Mouse (Mus musculus) cerebellum, adult 2 months (tissue): ENCODE results near the gene Map4k5. TPM values are rescaled to one million over a fixed set of nuclear protein-coding genes. Genes with fewer than 3 reads are reported as not detected.
A peak's percentile ranks its signal among the peaks of the same experiment; 100 is the strongest.

Experiments used
- DNase-seq, 2 experiments: peaks; one replicate each; pipeline ENCODE4 v3.0.0; 2021
- H3K27ac ChIP-seq: fragments of 200-500 bp; 2 replicates; pipeline ENCODE4 v1.5.1; 2012; ENCODE audit warnings: low read length, control low read depth, inconsistent platforms; ENCODE audit not compliant: insufficient read depth
- H3K27me3 ChIP-seq: fragments of 200-500 bp; 2 replicates; pipeline ENCODE4 v1.6.1; 2012; ENCODE audit warnings: inconsistent platforms, mild to moderate bottlenecking, low read length, moderate library complexity; ENCODE audit not compliant: control insufficient read depth, insufficient read depth
- H3K4me1 ChIP-seq: fragments of 200-500 bp; 2 replicates; pipeline ENCODE4 v1.6.1; 2011; ENCODE audit warnings: low read length; ENCODE audit not compliant: control insufficient read depth, insufficient read depth
- H3K4me3 ChIP-seq: fragments of 200-500 bp; replicated peaks from 2 replicates; pipeline ENCODE3; 2011; ENCODE audit warnings: mild to moderate bottlenecking, low read depth, low read length, control low read depth; ENCODE audit not compliant: insufficient read depth
- CTCF ChIP-seq: fragments of 200-500 bp; IDR thresholded peaks from 2 replicates; pipeline ENCODE4 v1.5.1; 2011; ENCODE audit warnings: low read depth, mild to moderate bottlenecking, control low read depth, low read length, moderate library complexity, borderline replicate concordance; ENCODE audit not compliant: insufficient read depth
- POLR2A ChIP-seq: fragments of 200-500 bp; IDR thresholded peaks from 2 replicates; pipeline ENCODE4 v1.6.1; 2011; ENCODE audit warnings: low read length, control low read depth, borderline replicate concordance; ENCODE audit not compliant: insufficient read depth
- WGBS: fragments of 180-500 bp; shearing (Covaris S2); methylation state at CpG from one replicate; pipeline ENCODE4 v1.1.7; 2018; 5-methylcytosine and 5-hydroxymethylcytosine counted together
- polyA plus RNA-seq: library from polyadenylated mRNA; depleted of rRNA; stranded (reverse); fragments of >200 nt; gene quantifications from 2 replicates; pipeline ENCODE4 v1.2.3, GENCODE M21; 2012

The Map4k5 gene
- polyA plus RNA-seq, 1 experiment: 22.7 TPM

- DNase-seq: no peak
- TF ChIP-seq CTCF: no peak
- no peak for TF ChIP-seq POLR2A
- Histone ChIP-seq H3K27ac (no peak overlapping the region), H3K4me3 (no peak overlapping the region), H3K4me1 (no peaks in the 10 kb centered on the region), H3K27me3 (no peaks in the 10 kb centered on the region)
- WGBS: 91% methylated on average over 10 of the region's 10 CpGs
Measured at GRCm38 (mm10) chr12:69804393-69805070, 88.5 kb downstream of the Map4k5 start.

DNA sequence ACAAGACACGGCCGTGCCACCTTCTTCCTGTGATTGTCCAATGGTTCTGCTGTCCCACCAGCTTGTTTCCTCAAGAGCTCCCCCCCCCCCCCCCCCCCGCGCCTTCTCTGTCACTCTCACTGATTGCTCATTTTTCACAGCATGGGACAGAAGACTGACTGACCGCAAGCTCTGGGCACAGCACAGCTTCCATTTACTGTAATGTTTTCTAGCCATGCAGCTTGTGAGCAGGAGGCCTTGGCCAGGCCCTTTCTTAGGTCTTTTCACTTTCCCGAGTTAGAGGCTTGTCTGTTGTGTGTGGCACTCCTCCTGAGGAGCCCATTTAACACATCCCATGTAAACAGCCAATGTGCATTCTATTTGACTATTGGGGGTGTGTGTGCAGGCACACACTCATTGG lies 89.8 kb downstream of the Map4k5 start:
- H3K27me3 ChIP-seq: no peaks in the 10 kb centered on the region
- H3K27ac ChIP-seq: no peak overlapping the region
- no peaks in the 10 kb centered on the region for H3K4me1 ChIP-seq
- H3K4me3 ChIP-seq: no peak overlapping the region
- no peak for DNase-seq
- TF ChIP-seq CTCF (no peak), POLR2A (no peak)
- WGBS: 72% methylated on average over 6 of the region's 6 CpGs

- no peaks in the 10 kb centered on the region for H3K27me3 ChIP-seq
- H3K4me3 ChIP-seq: no peak overlapping the region
- DNase-seq: no peak
- WGBS: 88% methylated on average over 4 of the region's 4 CpGs
- no peak overlapping the region for H3K27ac ChIP-seq
- TF ChIP-seq CTCF (no peak), POLR2A (no peak)
- no peaks in the 10 kb centered on the region for H3K4me1 ChIP-seq
Measured at GRCm38 (mm10) chr12:69800586-69800985, 92.4 kb downstream of the Map4k5 start.

DNA sequence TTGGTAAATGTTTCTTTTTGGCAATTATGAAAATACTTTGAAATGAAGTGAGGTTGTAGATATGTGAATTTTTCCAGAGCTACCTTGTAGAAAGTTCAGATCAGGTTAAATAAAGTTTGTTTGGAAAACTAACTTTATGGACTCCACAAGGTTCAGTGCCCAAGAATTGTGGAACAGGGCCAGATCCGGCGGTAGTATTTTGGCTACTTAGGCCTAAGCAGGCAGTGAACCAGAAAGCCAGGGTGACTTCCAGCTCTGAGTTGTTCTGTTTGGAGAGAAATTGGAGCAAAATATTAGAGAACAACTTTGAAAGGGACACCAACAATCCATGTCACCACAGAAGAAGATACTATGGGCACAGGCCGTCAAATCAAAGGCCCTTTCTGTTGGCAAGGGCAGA lies 96.7 kb downstream of the Map4k5 start:
- H3K27ac ChIP-seq: no peak overlapping the region
- no peak for TF ChIP-seq CTCF
- no peak for TF ChIP-seq POLR2A
- WGBS: 62% methylated on average over 3 of the region's 3 CpGs
- H3K4me3 ChIP-seq: no peak overlapping the region
- H3K4me1 ChIP-seq: no peaks in the 10 kb centered on the region
- H3K27me3 ChIP-seq: no peaks in the 10 kb centered on the region
- no peak for DNase-seq

DNA sequence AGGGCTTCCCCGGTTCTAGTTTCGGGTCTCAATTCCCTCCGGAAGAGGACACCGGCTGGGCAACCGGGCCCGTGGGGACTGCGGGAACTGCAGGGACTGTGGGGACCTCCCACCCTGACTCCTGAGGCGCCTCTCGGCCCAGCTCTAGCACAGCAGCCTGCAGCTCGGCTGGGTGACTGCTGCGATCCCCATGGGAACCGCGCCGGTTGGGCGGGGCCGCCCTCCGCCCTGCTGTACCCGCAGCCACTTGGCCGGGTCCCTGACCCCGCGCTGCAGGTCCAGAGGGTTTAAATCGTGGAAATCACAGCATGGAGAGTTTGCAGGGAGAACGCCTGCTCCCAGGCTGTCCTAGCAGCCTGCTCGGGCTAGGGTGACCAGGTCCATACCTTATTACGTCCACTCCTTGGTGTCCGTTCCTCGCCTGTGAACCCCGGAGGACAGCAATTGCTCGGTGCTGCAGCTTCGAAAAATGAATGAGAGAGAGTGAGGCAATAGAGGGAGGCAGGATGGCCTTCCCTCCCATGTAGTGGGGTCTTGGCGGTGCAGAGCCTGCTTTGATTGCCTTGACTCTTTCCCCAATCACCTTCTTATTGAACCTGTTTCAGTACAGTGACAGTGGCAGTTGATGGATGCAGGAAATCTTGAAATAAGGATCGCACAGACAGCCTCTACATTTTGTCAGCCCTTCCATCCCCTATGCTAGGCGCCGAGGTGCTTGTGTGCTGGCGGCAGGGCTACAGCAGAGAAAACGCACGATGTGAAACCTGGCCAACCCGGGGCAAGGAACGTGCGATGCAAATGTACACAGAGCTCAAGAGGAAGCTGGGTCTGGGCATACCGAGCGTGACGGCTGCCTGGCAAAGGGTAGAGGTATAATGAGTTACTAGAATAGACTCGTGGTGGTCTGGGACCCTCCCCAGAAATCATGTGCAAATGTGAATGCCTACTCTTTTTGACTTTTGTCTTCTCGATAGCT lies 102.2 kb downstream of the Map4k5 start, which contains the start of gene Cdkl1:
Gene Cdkl1 (minus strand): TSS at position 738 of the 976 bp plus-strand sequence.
- peak within 1 kb of the TSS; percentile 69 for H3K27ac ChIP-seq
- no peaks in the 10 kb centered on the region for H3K4me1 ChIP-seq
- DNase-seq: peak; percentile 74 to 81
- H3K27me3 ChIP-seq: no peaks in the 10 kb centered on the region
- under 1% methylated on average over 45 of the region's 45 CpGs for WGBS
- peak within 1 kb of the TSS; percentile 73 for H3K4me3 ChIP-seq
- TF ChIP-seq CTCF (no peak), POLR2A (peak; percentile 44; the same call in 1 of the 2 replicates)

GRCm38 (mm10) chr12:69789766-69790529 lies 103.1 kb downstream of the Map4k5 start:
- WGBS: 36% methylated on average over 27 of the region's 27 CpGs
- TF ChIP-seq POLR2A: no peak
- TF ChIP-seq CTCF: no peak
- H3K4me1 ChIP-seq: no peaks in the 10 kb centered on the region

DNA sequence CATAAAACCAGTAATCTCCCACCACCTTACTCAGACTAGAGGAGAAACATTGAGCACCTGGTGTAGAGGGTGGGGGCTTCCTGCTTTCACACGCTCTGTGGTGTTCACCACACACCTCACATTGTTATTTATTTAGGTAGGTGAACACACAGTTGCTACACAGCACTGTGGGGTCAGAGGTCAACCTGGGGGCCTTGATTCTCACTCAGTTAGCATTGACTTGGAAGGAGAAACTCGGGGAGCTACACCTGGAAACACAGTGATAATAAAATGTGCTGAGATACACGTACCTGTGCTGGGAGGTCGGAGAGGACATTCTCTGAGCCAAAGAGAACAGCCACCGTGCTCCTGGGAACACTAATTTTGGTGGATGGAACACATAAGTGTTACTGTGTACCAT lies 104.6 kb downstream of the Map4k5 start:
- H3K4me3 ChIP-seq: peak overlapping the region; percentile 8
- TF ChIP-seq CTCF (no peak), POLR2A (no peak)
- WGBS: 88% methylated on average over 5 of the region's 5 CpGs
- H3K27ac ChIP-seq: no peak overlapping the region
- no peak for DNase-seq
- no peaks in the 10 kb centered on the region for H3K4me1 ChIP-seq
- no peaks in the 10 kb centered on the region for H3K27me3 ChIP-seq

More at GRCm38 (mm10) chr12:69789766-69790529, 103.1 kb downstream of the Map4k5 start:
- Histone ChIP-seq H3K4me3 (peak overlapping the region; percentile 73), H3K27ac (peak overlapping the region; percentile 69), H3K27me3 (no peaks in the 10 kb centered on the region)
- DNase-seq: peak; percentile 47 to 62
